Mouse (Mus musculus): ENCODE data around the gene Ahnak.

GRCm38 (mm10) chr19:9050294-9051229 lies 61.5 kb downstream of the Ahnak start:
- TF ChIP-seq CTCF (conservative IDR thresholded peaks at IDR 0.05; ENCODE audit: insufficient read depth, insufficient read length, low read depth, low read length) = no peak
- TF ChIP-seq POLR2A (IDR thresholded peaks at IDR 0.05; ENCODE audit: low read depth, low read length) = no peak
